ENCODE assay signal across 25 mouse cellular contexts in genomic region chr7:133812927-133813326, GRCm38 (mm10). TPM values are rescaled to one million over a fixed set of nuclear protein-coding genes. Genes with fewer than 3 reads are reported as not detected.
A peak's percentile ranks its signal among the peaks of the same experiment; 100 is the strongest.
DNase-seq lines count a peak whose midpoint lies in the region; ATAC-seq and TF ChIP-seq lines count a peak whose summit lies in the region.
"Had no signal": no experiment of that assay in that cellular context is flagged by ENCODE, and none has a peak within 500 bp of the region (broad histone marks: within the 10 kb centered on the region; RNA-seq: fewer than 3 reads in every experiment).

No protein-coding gene starts in this region.

- TF ChIP-seq CTCF in layer of hippocampus, adult 2 months (conservative IDR thresholded peaks at IDR 0.05) = no peak

- H3K4me3 ChIP-seq in forebrain, embryonic 13.5 days = no peak overlapping the region
- no peak overlapping the region for H3K4me3 ChIP-seq in forebrain, embryonic 10.5 days
- no peak overlapping the region for H3K4me3 ChIP-seq in layer of hippocampus, adult 2 months
- H3K4me3 ChIP-seq in neural tube, embryonic 13.5 days = no peak overlapping the region
- no peak overlapping the region for H3K4me3 ChIP-seq in neural tube, embryonic 15.5 days (replicated peaks)
- H3K4me3 ChIP-seq: embryonic facial prominence, embryonic 15.5 days; erythroblast, embryonic 14.5 days; heart, embryonic 13.5 days; hindbrain, embryonic 12.5 days; intestine, embryonic 15.5 days had no signal

- H3K27me3 ChIP-seq in forebrain, embryonic 13.5 days = no peaks in the 10 kb centered on the region
- no peaks in the 10 kb centered on the region for H3K27me3 ChIP-seq in forebrain, embryonic 10.5 days (ENCODE audit: poor library complexity, severe bottlenecking)
- H3K27me3 ChIP-seq in neural tube, embryonic 13.5 days = no peaks in the 10 kb centered on the region
- H3K27me3 ChIP-seq in neural tube, embryonic 15.5 days (replicated peaks) = no peaks in the 10 kb centered on the region
- H3K27me3 ChIP-seq: embryonic facial prominence, embryonic 15.5 days; heart, embryonic 13.5 days; hindbrain, embryonic 12.5 days; intestine, embryonic 15.5 days had no signal

- 72% methylated on average over 7 of the region's 7 CpGs for WGBS in forebrain, embryonic 13.5 days
- 81% methylated on average over 7 of the region's 7 CpGs for WGBS in forebrain, embryonic 10.5 days
- WGBS in neural tube, embryonic 13.5 days = 64% methylated on average over 7 of the region's 7 CpGs
- WGBS in neural tube, embryonic 15.5 days = 64% methylated on average over 7 of the region's 7 CpGs

- H3K9me3 ChIP-seq in forebrain, embryonic 13.5 days (replicated peaks) = no peaks in the 10 kb centered on the region
- H3K9me3 ChIP-seq in forebrain, embryonic 10.5 days = no peaks in the 10 kb centered on the region
- H3K9me3 ChIP-seq in neural tube, embryonic 13.5 days = no peaks in the 10 kb centered on the region
- no peaks in the 10 kb centered on the region for H3K9me3 ChIP-seq in neural tube, embryonic 15.5 days (replicated peaks)
- H3K9me3 ChIP-seq: embryonic facial prominence, embryonic 15.5 days; G1E; heart, embryonic 13.5 days; hindbrain, embryonic 12.5 days; intestine, embryonic 15.5 days had no signal

- no peaks in the 10 kb centered on the region for H3K4me1 ChIP-seq in forebrain, embryonic 13.5 days
- no peaks in the 10 kb centered on the region for H3K4me1 ChIP-seq in forebrain, embryonic 10.5 days
- 0 out of 2 replicates have a peak, but pooled peaks cover 6% of the 10 kb centered on the region for H3K4me1 ChIP-seq in neural tube, embryonic 13.5 days (replicated peaks)
- peaks cover 5% of the 10 kb centered on the region; the same call in 1 of the 2 replicates for H3K4me1 ChIP-seq in neural tube, embryonic 15.5 days
- H3K4me1 ChIP-seq: embryonic facial prominence, embryonic 15.5 days; heart, embryonic 13.5 days; hindbrain, embryonic 12.5 days; intestine, embryonic 15.5 days had no signal

- intact Hi-C loops in heart, postnatal 14 days (cut with DNase I) = no loop called here

- no peak for ATAC-seq in forebrain, embryonic 13.5 days
- no peak for ATAC-seq in neural tube, embryonic 13.5 days (ENCODE audit: low read depth)
- no peak for ATAC-seq in neural tube, embryonic 15.5 days (ENCODE audit: low FRiP score)
- ATAC-seq: CD4-positive, CD25-positive, alpha-beta regulatory T cell, adult 4 months; intestine, embryonic 15.5 days had no signal

- peak overlapping the region; percentile 40 for H3K27ac ChIP-seq in forebrain, embryonic 13.5 days
- no peak overlapping the region for H3K27ac ChIP-seq in forebrain, embryonic 10.5 days
- H3K27ac ChIP-seq in layer of hippocampus, adult 2 months = peak overlapping the region; percentile 65; the same call in 1 of the 2 replicates
- 0 out of 2 replicates have a peak overlapping the region, but pooled peaks have one; percentile 10 for H3K27ac ChIP-seq in neural tube, embryonic 13.5 days (replicated peaks)
- no peak overlapping the region for H3K27ac ChIP-seq in neural tube, embryonic 15.5 days (replicated peaks)
- H3K27ac ChIP-seq: embryonic facial prominence, embryonic 15.5 days; heart, embryonic 13.5 days; hindbrain, embryonic 12.5 days; intestine, embryonic 15.5 days had no signal

- no peak for DNase-seq in forebrain, embryonic 10.5 days (ENCODE audit: extremely low spot score, low spot score)
- DNase-seq in layer of hippocampus, adult 2 months (ENCODE audit: low spot score in 2 of 2) = no peak
- DNase-seq in layer of hippocampus, adult 9-11 months = no peak
- DNase-seq in heart, postnatal 14 days = no peak
- DNase-seq: adrenal gland, adult 8-10 months; adrenal gland, postnatal 36 days; B cell, adult 2 months; cerebellum, adult 11 months; cerebellum, adult 8-10 months; cerebellum, postnatal 14 days; embryo, embryonic 11 days; gastrocnemius, postnatal 36 days; heart, adult 11 months; heart, postnatal 4 days had no signal

- H3K36me3 ChIP-seq in forebrain, embryonic 13.5 days (ENCODE audit: poor library complexity, severe bottlenecking) = no peaks in the 10 kb centered on the region
- no peaks in the 10 kb centered on the region for H3K36me3 ChIP-seq in forebrain, embryonic 10.5 days (replicated peaks)
- no peaks in the 10 kb centered on the region for H3K36me3 ChIP-seq in neural tube, embryonic 13.5 days
- H3K36me3 ChIP-seq in neural tube, embryonic 15.5 days = no peaks in the 10 kb centered on the region
- H3K36me3 ChIP-seq: embryonic facial prominence, embryonic 15.5 days; G1E; heart, embryonic 13.5 days; hindbrain, embryonic 12.5 days; intestine, embryonic 15.5 days had no signal

- H3K4me2 ChIP-seq in forebrain, embryonic 13.5 days = no peak overlapping the region
- H3K4me2 ChIP-seq in neural tube, embryonic 13.5 days = no peak overlapping the region
- no peak overlapping the region for H3K4me2 ChIP-seq in neural tube, embryonic 15.5 days
- H3K4me2 ChIP-seq: embryonic facial prominence, embryonic 15.5 days; heart, embryonic 13.5 days; hindbrain, embryonic 12.5 days; intestine, embryonic 15.5 days had no signal

- H3K9ac ChIP-seq in forebrain, embryonic 13.5 days = no peak overlapping the region
- H3K9ac ChIP-seq in neural tube, embryonic 13.5 days = no peak overlapping the region
- no peak overlapping the region for H3K9ac ChIP-seq in neural tube, embryonic 15.5 days (replicated peaks)
- H3K9ac ChIP-seq: embryonic facial prominence, embryonic 15.5 days; heart, embryonic 13.5 days; hindbrain, embryonic 12.5 days; intestine, embryonic 15.5 days had no signal

RNA-seq across cellular contexts. Expression of gene Dhx32, which starts 30.4 kb away (rescaled TPM):
- polyA plus RNA-seq in forebrain, embryonic 13.5 days (2015; fragmentation: Nextera tagmentation; extraction: Ambion mirVana) = 45.7 and 52.3 TPM in 2 replicates
- polyA plus RNA-seq in forebrain, embryonic 10.5 days (2016; fragmentation: Nextera tagmentation; extraction: Ambion mirVana) = 79.9 and 85.4 TPM in 2 replicates
- total RNA-seq in layer of hippocampus, adult 2 months (2021) = 10 to 100 TPM; 36.5 to 39.2 TPM
- polyA plus RNA-seq in neural tube, embryonic 13.5 days (2015; fragmentation: Nextera tagmentation; extraction: Ambion mirVana) = 27.8 and 31.1 TPM in 2 replicates
- polyA plus RNA-seq in neural tube, embryonic 15.5 days (2015; fragmentation: Nextera tagmentation; extraction: Ambion mirVana) = 37.4 and 38.2 TPM in 2 replicates
- total RNA-seq in heart, postnatal 14 days (2021) = 10 to 100 TPM; 32.3 to 33.7 TPM

RNA-seq across cellular contexts. Expression of gene Fank1, which starts 36.3 kb away (rescaled TPM):
- polyA plus RNA-seq in forebrain, embryonic 13.5 days (2015; fragmentation: Nextera tagmentation; extraction: Ambion mirVana) = 1.8 and 2.9 TPM in 2 replicates
- polyA plus RNA-seq in forebrain, embryonic 10.5 days (2016; fragmentation: Nextera tagmentation; extraction: Ambion mirVana) = 0.57 and 1.0 TPM in 2 replicates
- 1 to 10 TPM; 2.0 to 2.5 TPM for total RNA-seq in layer of hippocampus, adult 2 months (2021)
- 2.4 and 2.9 TPM in 2 replicates for polyA plus RNA-seq in neural tube, embryonic 13.5 days (2015; fragmentation: Nextera tagmentation; extraction: Ambion mirVana)
- polyA plus RNA-seq in neural tube, embryonic 15.5 days (2015; fragmentation: Nextera tagmentation; extraction: Ambion mirVana) = 2.8 and 3.5 TPM in 2 replicates
- total RNA-seq in heart, postnatal 14 days (2021) = under 1 TPM in 1 of 2 experiments, not detected in 1; 0.50 TPM
- total RNA-seq: G1E; gastrocnemius, adult 8-10 months; gastrocnemius, postnatal 36 days; heart, postnatal 4 days had no signal
- polyA plus RNA-seq: CD4-positive, CD25-positive, alpha-beta regulatory T cell, adult 4 months; erythroblast, embryonic 14.5 days; G1E; heart, embryonic 13.5 days had no signal

Comparison
In these comparisons a context has a peak if more than half of its experiments do, and no peak if none do; other contexts are left out.
1. H3K27ac ChIP-seq: peak in forebrain, embryonic 13.5 days (single experiment), layer of hippocampus, adult 2 months (single experiment) and neural tube, embryonic 13.5 days (single experiment); none in forebrain, embryonic 10.5 days (single experiment) and neural tube, embryonic 15.5 days (single experiment).